Mouse (Mus musculus): Measurements from ENCODE around the gene Smim26.

Gene Smim26

DNA sequence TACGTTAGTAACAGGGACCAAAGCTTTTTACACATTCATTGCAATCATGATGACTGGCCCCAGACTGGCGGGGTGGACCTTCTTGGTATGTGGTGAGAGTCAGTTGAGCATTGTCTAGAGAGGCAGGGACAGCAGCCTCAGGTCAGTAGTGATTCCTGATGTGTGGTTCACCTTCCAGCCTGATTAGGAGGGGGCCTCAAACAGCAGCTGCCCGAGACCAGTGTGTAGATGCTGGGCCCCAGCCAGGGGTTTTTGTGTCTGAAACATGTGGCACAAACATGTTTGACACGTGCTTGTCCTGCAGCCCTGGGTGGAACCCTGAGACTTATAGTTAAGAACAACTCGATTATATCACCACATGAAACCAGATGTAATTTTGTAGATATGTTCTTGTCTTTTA lies 40.4 kb downstream of the Smim26 start:
- in situ Hi-C loops (cut with MboI; ENCODE audit: low pct_unique_long_range_greater_than_20kb in 1 of 2, low sequenced_read_pairs in 2 of 2, unreplicated experiment in 1 of 2), result no loop called here

GRCm38 (mm10) chr2:144634729-144635128 lies 40.9 kb downstream of the Smim26 start:
- in situ Hi-C loops (cut with MboI; ENCODE audit: low pct_unique_long_range_greater_than_20kb in 1 of 2, low sequenced_read_pairs in 2 of 2, unreplicated experiment in 1 of 2), result no loop called here

GRCm38 (mm10) chr2:144635644-144636320 lies 41.9 kb downstream of the Smim26 start:
- in situ Hi-C loops (cut with MboI; ENCODE audit: low pct_unique_long_range_greater_than_20kb in 1 of 2, low sequenced_read_pairs in 2 of 2, unreplicated experiment in 1 of 2), result no loop called here

GRCm38 (mm10) chr2:144637204-144637603 lies 43.4 kb downstream of the Smim26 start:
- in situ Hi-C loops (cut with MboI; ENCODE audit: low pct_unique_long_range_greater_than_20kb in 1 of 2, low sequenced_read_pairs in 2 of 2, unreplicated experiment in 1 of 2), result no loop called here

DNA sequence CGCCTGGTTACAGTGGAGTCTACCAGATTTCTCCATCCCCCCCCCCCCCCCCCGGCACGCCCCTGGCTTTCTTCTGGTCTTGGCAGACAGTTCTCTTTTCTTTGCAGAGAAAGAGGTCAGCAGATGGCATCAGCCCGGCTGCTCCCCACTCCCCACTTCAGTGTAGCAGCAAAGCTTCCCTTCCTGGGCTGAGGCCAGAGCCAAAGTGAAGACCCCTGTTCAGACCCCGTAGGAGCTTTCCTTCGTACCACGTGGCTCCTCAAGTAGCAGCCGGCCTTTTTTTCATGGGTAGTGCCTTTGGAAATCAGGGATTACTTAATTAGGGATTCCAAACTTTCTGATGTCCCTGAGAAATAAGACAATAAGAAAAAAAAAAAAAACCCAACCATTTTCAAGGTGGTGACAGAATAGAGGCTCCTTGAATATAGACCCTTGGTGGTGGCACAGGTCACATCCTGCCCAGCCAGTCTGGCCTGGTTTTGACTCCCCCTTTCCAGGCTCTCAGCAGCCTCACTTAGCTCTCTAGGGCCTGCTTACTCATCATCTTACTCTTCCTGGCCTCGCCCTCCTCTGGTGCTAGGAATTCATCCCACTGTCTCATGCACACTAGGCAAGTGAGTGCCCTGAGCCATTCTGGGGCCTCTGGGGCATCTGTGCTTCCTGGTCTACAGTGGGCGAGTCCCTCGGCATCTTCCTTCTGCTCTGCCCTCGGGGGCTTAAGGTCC lies 44.0 kb downstream of the Smim26 start:
- in situ Hi-C loops (cut with MboI; ENCODE audit: low pct_unique_long_range_greater_than_20kb in 1 of 2, low sequenced_read_pairs in 2 of 2, unreplicated experiment in 1 of 2), result no loop called here

DNA sequence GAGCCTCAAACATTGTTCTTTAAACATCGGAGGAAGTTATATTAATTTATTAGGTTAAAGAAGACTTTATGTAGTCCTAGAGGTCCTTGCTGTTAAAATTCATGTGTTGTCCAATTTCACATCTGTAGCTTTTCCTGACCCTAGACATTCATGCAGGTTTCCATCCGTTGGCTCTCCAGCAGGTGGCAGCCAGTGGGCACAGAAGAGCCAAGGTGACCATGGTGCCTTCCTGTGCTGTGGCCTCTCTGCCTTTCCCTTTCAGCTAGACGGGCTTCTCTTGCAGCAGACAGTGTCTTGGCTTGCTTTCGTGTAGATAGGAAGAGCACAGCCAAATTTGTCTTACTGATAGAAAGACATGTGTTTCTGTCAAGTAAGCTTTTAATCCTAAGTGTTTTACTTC lies 44.9 kb downstream of the Smim26 start:
- in situ Hi-C loops (cut with MboI; ENCODE audit: low pct_unique_long_range_greater_than_20kb in 1 of 2, low sequenced_read_pairs in 2 of 2, unreplicated experiment in 1 of 2), result no loop called here

GRCm38 (mm10) chr2:144640101-144640500 lies 46.2 kb downstream of the Smim26 start:
- in situ Hi-C loops (cut with MboI; ENCODE audit: low pct_unique_long_range_greater_than_20kb in 1 of 2, low sequenced_read_pairs in 2 of 2, unreplicated experiment in 1 of 2), result no loop called here

- in situ Hi-C loops (cut with MboI; ENCODE audit: low pct_unique_long_range_greater_than_20kb in 1 of 2, low sequenced_read_pairs in 2 of 2, unreplicated experiment in 1 of 2), result no loop called here
Observed at GRCm38 (mm10) chr2:144641991-144642390, 48.1 kb downstream of the Smim26 start.
